Mouse (Mus musculus) kidney, adult 18-20 months (tissue): ENCODE data around the gene Vim.
A peak's percentile ranks its signal among the peaks of the same experiment; 100 is the strongest.

Source experiments
- DNase-seq: peaks from one replicate; pipeline ENCODE4 v3.0.0; 2021

Vim gene

DNA sequence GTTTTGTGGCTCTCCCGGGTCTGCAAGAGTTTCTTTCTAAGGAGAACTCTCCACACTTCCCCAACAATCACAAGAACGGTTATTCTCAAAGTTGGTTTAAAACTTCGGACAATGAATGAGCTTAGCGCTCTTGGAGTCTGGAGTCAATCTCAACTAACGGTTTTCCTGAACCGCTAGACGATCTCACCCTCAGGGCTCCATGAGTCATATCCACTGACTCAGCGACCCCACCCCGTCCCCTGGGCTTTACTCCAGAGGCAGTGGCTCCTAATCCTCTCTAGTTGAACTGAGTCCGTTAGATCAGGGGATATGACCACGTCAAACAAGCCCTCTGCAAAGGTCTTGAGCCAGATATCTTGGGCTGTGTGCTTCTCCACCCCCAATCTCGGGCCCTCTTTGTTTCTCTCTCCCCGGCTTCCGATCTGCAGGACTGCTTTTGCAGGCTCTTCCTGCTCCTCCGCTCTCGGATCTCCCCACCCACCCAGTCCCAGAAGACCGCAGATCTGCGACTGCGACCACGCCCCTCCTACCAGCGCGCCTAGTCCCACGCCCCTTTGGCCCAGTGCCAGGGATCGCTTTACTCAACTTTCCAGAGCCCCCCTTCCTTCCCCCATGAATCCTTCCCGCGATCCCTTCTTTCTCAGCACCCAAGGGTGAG, at the start of gene Vim:
Gene Vim (plus strand): TSS at position 520 of the 658 bp plus-strand sequence.
- peak; percentile 76 for DNase-seq

DNA sequence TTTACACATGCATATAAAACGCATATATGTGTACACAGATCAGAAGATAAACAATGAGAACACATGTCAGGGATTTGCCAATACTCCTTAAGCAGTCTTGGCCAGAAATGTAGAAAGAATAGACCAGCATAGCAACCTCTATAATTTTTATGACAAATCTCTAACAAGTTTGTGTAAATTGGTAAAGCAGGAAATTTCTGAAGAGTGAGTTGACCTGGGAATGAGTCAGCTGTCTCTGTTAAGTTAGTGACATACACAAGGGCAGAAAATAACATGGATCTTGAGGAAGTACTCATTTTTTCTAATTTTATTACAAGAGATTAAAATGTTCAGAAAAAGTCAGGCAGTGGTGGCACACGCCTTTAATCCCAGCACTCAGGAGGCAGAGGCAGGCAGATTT, 47.5 kb upstream of the Vim start:
- no peak for DNase-seq

DNA sequence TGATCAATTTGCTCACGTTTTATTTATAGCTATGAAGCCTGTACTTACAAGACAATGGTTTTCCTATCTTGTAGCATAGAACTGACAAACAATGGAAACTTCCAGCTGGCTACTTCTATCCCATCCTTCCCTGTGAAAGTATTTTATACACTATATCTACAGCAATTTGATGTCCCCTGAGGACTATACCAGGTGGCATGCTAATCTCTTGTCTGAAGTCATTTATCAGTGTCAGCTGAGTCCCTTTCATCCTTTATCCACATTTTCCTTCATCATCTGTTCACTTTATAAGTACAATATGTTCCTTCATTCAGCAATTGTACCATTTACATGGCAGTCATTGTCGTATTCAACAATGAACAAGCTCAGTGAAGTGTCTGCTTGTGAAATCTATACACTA, 46.6 kb upstream of the Vim start:
- DNase-seq: no peak

DNA sequence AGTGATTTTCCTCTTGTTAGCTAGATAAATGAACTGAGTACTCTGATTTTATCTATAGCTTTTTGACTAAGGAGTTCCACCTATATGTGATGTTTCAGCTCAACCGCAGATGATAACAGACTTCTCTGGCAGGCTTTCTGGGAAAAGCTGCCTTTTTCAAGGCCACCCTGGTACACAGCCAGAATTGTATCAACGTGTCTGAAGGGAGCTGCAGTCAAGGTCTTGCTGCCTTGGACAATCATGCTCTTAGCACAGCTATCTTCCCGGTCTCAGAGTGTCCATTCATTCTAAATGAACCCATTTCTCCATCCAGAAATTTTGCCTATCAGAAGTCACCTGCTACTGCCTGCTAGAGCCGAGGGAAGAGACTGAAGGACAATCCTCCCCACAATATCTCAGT, 46.2 kb upstream of the Vim start:
- no peak for DNase-seq

DNA sequence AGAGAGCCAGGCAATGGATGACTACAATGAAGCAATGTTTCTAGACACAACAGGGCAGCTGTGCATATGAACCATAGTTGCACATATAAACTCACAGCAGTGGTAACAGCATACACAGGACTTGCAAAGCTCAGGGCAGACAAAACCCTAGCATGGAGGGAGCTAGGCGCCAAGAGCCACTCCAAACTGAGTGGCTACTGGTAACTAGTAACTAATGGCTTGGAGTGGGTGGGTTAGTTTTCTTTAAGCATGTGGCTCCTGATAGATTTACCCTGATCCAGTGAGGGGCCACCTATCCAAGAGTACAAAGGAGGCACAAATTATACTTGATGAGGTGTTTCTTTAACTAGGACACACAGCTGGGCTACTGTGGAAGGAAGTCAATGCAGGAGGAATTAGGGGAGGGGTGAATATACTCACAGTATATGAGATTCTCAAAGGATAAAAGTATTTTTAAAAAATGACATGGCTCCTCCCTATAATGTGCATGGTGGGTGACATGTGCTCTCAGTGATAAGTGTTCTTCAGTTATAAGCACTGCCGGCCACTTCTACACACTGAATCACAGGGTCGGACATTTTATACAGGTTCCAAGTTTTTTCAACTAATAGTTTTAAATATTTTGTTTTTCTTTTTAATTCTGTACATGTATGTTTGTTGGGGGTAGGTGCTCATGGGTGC, 44.3 kb upstream of the Vim start:
- DNase-seq: no peak

DNA sequence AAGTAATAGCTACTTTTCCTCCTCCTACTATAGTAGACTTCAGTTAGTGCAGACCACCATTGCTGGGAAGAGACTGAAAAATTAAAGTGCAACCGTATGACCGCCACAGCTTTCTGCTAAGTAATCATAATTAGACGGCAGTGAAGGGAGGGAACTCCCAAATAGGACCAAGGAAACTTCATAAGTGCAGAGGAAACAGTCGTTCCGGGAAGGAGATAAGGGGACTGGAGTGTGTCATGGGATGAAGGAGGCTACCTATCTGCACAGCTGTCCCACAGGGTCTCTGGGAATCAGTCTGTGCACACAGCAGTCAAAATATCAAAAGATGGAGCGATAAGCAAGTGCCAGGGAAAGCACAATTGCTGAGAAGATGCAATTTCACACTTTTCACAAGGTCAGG, 43.1 kb upstream of the Vim start:
- DNase-seq: no peak

DNA sequence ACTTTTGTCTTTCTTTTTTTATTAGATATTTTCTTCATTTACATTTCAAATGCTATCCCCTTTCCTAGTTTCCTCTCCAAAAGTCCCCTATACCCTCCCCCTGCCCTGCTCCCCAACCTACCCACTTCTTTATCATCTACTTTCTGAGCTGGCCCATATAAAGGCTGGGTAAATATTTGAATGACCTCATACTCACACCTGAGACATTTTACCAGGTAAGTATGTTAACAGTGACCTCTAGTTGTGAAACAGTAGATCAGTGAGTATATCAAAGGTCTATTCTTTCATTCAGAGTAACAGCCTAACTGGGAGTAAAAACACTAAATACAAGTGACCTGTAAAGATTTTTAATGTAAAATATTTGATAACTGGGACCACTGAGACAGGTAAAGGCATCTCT, 37.0 kb upstream of the Vim start:
- no peak for DNase-seq

DNA sequence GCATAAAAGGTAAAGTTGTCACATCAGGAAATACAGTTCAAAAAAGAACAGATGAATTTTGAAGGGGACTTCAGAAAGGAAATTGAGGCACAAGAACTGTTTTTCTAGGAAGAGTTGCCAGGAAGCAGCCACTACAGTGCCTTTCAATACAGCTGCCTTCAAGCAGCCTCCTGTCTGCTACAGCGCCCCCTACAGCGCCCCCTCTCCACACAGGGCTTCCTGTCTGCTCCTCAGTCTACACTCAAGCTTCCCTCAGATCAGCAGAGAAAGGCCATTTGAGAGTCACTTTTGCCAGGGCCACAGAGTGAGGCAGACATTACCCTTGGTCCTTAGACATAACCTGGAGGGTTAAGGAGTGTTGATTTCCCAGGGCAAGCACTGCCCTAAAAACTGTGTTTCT, 36.0 kb upstream of the Vim start:
- no peak for DNase-seq

DNA sequence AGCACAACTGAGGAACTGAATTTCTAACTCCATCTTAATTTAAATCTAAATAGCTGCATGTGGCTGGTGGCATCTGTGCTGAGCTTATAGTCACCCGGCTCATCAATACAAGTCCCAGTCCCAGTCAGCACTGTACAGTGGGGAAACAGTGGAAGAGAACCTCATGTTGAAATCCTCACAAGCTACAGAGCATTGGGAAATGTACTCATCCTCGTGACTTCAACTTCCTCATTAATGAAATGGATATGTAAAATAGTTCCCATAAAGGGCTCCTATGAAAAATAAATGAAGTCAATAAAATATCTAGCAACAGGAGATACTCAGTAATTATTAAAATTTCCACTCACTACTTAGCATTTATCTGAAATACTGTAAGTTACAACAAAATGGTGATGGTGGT, 35.5 kb upstream of the Vim start:
- no peak for DNase-seq

DNA sequence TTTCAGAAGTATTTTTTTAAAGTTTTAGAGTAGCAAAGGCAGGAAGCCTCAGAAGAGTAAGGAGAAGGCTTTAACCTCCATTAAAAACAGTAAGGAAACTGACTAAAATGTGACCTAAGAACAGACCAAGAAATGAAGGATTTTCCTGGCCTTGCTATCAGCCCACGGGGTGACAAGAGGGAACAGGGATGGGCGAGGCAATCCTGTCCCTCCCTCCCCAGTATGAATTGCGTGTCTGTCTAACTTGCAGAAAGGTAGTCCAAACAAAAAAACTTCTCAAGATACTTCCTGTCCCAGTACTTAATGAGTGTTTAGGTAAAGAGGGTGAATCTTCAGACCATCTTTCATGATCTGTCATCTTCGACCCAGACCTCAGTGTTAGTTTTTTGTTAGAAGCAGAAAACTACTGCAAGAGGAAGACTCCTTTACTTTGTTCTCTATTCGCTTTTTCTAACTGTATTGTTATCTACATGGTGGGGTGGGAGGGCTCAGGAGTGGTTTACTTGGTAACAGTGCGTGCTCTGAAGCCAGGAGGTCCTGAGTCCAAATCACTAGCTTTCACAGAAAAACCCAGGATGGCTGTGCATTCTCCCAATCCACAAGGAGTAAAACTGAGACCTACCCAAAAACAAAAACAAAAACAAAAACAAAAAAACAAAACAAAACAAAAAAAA, 34.9 kb upstream of the Vim start:
- DNase-seq: no peak

DNA sequence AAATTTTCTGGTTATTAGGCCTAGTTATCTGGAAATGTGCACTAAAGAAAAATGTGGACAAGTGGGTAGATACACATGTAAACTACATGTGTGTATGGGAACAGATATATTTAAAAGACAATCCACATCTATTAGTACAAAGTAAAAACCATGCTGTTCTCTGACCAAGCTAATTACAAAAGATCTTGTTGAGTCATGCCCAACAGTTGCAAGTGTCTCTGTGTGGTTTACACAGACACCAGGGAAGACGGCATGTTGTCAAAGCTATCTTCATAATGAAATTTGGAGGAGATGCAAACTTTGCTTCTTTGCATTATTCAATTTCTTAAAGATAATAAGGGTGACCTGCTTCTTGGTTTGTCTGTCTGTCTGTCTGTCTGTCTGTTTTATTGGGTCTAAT, 33.9 kb upstream of the Vim start:
- DNase-seq: no peak

DNA sequence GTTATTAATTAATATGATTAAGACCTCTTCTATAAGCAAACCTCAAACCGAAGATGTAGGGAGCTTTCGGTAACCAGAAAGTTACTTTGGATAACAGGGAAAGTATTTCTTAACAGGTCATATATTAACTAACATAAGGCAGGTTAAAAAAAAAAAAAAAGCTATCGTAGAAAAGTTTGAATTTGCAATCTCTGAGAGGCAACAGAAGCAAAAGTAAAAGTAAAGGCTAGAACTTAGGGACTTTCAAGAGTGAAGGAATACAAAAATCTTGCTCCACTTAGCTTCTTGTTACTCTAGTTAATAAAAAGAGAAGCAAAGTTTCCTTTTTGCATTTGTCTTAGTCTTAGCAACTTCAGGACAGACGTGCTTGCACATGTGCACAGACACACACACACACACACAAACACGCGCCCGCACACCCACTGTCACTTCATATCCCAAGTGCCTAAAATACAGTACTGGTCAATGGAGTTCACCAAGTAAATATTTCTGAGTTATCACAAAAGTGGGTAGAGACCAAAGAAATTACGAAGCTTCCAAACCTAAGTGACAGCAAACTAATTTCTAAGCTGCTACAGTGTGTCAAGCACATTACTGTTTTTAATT, 30.1 kb upstream of the Vim start:
- DNase-seq: peak; percentile 14

DNA sequence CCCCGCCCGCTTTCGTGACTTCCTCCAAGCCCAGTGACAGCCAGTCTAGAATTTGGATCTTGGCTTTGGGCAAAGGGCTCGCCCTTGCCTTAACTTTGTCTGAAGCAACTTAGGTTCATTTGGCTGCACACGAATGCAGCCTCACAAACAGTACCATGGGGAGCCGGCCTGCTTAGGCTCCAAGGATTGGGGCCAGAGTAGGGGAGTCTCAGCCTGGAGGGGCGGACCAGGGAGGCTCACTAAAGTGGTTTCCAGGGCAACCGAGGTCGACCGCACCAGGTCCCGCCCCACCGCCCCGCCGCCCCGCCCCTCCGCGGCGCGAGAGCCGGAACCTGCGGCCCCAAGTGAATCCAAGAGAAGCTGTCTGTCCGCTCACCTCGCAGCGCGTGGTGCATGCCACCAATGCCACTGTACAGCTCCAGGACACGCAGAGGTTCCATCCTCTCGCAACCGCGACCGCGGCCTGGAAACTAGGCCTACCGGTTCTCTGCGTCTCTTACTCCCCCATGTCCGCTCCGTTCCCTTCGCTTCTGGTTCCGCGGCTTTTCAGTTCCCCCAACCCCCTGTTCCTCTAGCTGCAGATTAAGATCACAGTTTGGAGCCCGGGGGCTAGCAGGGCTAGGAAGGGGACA, 29.4 kb upstream of the Vim start, which contains the start of gene Trdmt1:
Gene Trdmt1 (minus strand): TSS at position 476 of the 632 bp plus-strand sequence.
- DNase-seq: peak; percentile 86

DNA sequence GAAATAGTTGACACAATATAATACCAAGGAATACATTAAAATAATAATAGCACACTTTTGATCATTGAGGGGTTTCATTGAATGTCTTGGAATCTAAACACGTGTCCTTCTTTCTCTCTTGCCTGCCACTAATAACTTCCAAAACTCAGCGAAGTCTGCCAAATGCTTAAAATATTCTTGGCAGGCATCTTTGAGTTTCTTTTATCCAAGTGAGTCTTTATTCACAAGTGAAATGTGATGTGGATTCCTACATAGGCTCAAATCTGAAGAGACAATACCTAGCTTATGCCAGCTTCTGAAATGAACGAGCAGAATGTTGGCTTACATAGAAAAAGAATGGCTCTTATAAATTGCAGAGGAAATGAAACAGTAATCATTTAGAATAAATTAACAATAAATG, 25.0 kb upstream of the Vim start:
- DNase-seq: no peak

DNA sequence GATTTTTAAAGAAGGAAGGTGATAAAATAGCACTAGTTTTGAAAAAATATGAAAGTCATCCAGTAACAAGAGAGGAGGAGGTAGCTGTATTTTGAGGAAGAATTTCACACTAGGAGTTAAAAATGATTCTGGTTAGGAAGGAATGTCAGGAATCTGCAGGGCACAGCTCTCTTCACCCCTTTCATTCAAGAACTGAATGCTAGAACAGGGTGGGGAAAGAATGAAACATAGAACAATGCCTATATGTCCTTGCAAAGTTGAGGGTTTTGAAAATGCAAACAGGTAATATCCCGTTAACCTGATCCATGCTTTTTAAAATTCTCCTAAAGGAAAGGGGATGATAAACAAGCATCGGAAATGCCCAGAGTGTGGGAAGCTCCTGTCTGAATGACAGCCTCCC, 19.8 kb upstream of the Vim start:
- DNase-seq: no peak

DNA sequence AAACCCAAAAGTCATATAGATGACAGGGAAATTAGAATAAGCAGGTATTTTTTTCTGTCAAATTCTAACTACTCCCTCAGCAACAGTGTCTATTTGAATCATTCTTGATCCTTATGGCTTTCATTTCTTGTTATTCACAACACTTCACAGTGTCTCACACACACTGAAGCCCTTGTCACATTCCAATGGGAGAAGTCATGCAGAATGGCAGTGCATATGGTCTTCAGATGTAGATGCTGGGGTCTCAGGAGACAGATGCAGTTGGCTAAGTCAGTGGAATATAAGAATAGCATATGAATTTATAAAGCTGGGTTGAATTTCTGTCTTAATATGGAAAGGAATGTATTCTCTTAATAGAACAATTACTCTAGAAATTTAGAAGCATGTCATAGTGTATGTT, 17.5 kb upstream of the Vim start:
- DNase-seq: no peak

DNA sequence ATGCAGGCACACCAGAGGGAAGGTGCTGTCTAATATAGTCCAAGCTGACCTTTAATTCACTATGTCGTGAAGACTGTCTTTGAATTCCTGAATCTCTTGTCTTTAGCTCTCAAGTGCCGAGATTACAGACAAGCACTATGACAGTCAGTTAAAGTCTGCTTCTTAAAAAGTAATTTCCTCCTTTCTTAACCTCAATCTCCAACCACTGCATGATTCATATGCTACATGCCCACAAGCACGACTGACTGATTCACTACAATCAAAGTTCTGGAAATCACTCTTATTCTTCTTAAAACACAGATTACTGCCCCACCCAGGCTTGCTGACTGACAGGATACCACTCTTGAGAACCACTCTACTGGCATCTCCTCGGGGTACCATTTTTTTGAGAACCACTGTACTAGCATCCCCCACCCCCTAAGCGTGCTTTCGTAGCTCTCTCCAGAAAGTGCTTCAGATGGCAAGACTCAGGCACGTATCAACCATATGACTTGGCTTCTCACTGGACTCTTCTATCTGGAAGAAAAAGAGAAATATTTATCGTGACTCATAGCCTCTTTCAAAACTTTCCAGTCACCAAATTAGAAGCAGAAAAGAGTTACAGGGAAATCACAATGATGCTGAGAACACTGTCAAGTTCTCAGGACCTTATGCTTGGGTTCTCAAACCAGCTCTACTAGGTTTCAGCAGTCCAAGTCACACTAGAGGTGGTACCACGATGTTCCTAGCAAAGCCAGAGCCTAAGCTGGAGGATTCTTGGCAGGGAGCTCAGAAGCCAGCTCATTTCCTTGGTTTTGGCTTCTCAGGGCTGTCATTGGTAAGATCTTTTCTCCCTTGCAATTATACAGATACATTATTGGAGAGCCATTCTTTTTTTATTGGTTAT, 16.3 kb upstream of the Vim start:
- no peak for DNase-seq

DNA sequence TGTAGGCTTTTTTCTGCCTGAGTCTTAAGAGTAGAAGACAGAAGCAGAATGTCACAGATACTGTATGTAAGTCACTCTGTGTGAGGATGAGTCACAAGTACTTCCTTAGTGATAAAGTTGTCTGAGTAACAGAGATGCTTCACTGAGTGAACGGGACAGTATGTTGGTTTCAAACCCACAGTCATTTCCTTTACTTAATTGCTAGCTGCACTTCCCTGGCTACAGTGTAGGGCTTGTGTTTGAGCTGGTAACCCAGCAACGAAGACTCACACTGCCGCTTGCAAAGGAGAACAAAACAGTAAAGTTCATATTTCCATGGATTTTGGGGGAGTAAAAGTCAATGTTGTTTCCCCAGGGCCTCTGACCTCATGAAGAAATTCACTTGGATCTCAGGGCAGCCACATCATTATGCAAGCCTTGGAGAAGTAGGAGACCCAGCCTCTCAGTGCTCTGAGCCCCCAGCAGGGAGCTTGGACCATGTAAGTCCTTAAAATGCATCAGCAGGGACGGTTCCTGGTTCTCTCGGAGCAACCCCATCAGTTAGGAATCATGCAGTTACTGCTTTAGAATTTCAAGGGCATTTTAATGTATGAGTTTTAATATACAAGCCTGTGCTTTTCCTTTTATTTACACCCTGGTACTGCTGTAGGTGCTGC, 15.0 kb upstream of the Vim start:
- no peak for DNase-seq

DNA sequence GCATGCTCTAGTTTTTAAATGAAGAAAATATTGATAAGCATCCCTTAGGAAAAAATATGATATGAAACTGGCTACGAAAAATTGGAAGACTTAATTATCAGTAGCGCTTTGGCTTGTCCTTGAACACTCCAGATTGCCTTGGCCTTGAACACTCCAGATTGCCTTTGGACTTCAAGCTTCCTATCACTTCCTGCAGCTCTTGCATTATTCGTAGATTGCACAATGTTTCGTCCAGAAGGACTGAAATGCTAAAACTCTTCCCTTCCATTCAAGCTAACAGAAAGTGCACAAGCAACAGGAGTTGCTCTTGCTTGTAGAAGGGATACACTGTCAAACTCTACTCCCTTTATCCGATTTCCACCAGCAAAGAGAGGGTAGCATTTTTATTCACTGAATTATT, 14.4 kb upstream of the Vim start:
- no peak for DNase-seq

DNA sequence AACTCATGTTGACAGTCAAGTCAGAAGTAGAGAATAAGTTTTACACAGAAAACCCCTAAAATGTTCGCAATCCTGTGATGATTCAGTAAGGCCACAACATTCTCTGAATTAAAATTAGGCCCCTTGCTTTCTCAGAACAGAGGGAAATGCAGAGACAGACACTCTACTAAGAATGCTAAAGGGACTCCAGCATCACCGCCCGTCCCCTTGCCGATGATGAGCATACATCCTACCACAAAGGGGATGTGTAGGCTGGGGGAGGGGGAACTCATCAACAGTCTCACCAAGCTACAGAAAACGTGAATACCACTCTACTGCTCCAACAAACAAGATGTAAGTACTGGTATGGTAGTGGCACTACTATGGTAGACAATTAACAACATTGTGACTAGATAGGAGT, 14.0 kb upstream of the Vim start:
- DNase-seq: no peak

DNA sequence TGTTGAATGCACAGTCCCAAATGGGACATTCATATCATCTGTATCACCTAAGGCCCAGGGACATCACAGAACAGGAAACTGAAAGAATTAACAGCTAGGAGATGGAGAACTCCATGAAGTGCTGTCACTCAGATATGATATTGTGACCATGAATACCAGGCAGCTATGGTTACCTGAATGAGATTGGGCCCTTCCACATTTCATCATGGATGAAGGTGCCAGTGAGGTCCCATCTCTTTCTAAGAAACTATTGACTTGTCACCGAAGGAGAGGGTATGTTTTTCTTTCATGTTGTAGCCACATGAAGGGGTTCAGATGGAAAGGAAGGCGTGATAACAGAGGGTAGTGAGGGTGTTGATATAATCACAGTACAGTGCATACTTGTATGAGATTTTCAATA, 13.3 kb upstream of the Vim start:
- no peak for DNase-seq

DNA sequence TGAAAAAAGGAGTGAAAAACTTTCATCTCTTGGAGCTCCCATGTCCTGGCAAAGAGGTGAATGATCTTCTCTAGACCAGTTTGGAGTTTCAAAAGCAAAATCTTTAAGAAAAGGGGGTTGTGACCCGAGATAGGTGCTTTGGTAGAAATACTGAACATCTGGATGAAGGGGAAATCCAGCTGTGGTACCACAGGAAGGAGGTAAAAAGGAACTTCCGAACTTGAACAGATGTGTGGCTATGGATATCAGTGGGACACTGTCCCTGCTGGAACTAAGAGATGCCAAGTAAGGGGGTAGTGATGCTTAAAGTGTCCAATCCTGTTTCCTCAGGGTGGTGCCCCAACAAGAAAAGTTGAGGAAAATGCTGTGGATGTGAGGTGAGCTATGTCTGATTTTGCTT, 3.6 kb upstream of the Vim start:
- no peak for DNase-seq
